Mouse (Mus musculus): ENCODE measurements around the gene Gm13212. TPM values are rescaled to one million over a fixed set of nuclear protein-coding genes. Genes with fewer than 3 reads are reported as not detected.
"Not testable (repeated sequence)": the region's sequence is repeated elsewhere in the genome, so short reads cannot be mapped to it uniquely, and the experiment has no call there.

Gene Gm13212
- polyA plus RNA-seq (2015; fragmentation: Nextera tagmentation; extraction: Ambion mirVana): 3.2 and 3.7 TPM in 2 replicates

- H3K4me1 ChIP-seq (replicated peaks); H3K27ac ChIP-seq; H3K36me3 ChIP-seq; H3K27me3 ChIP-seq; H3K9me3 ChIP-seq (replicated peaks): not testable (repeated sequence)
- 0 out of 2 replicates have a peak, but pooled peaks have one; percentile 31 for ATAC-seq (replicated peaks; ENCODE audit: insufficient number of reproducible peaks, insufficient read depth, low FRiP score, low read depth)
- H3K4me2 ChIP-seq: peak within 1 kb of the TSS; percentile 53
- peak within 1 kb of the TSS; percentile 12; the same call in 1 of the 2 replicates for H3K9ac ChIP-seq
- H3K4me3 ChIP-seq: peak within 1 kb of the TSS; percentile 45
- WGBS: 17% methylated on average over 11 of the region's 11 CpGs
Measured at GRCm38 (mm10) chr4:145585078-145585477, at the start of gene Gm13212. TSS of gene Gm13212 (plus strand) at chr4:145585166.

- not testable (repeated sequence) for H3K27me3 ChIP-seq; H3K9me3 ChIP-seq (replicated peaks); H3K36me3 ChIP-seq; H3K4me2 ChIP-seq; H3K4me1 ChIP-seq (replicated peaks); H3K4me3 ChIP-seq; H3K9ac ChIP-seq; ATAC-seq (replicated peaks; ENCODE audit: insufficient number of reproducible peaks, insufficient read depth, low FRiP score, low read depth); H3K27ac ChIP-seq
- 71% methylated on average over 5 of the region's 5 CpGs for WGBS
Measured at GRCm38 (mm10) chr4:145543861-145544260, 41.1 kb upstream of the Gm13212 start.

DNA sequence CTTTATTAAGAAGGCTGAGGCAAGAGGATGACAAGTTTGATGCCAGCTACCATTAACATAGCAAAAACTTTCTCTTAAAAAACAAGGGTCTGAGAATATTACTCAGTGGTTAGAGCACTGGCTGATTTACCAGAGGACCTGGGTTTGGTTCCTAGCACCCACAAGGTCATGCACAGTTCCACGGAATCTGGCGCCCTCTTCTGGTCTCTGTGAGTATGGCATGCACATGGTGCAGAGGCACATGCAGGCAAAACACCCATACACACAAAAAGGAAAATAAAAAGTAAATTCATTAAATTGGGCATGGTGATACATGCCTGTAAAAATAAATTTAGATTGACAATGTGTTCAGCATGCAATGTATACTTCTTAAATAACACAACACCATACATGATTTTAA lies 39.9 kb upstream of the Gm13212 start:
- not testable (repeated sequence) for ATAC-seq (replicated peaks; ENCODE audit: insufficient number of reproducible peaks, insufficient read depth, low FRiP score, low read depth); H3K4me1 ChIP-seq (replicated peaks); H3K4me2 ChIP-seq; H3K9me3 ChIP-seq (replicated peaks); H3K36me3 ChIP-seq; H3K9ac ChIP-seq; H3K27me3 ChIP-seq; H3K27ac ChIP-seq; H3K4me3 ChIP-seq
- 14% methylated on average over 2 of the region's 2 CpGs for WGBS

DNA sequence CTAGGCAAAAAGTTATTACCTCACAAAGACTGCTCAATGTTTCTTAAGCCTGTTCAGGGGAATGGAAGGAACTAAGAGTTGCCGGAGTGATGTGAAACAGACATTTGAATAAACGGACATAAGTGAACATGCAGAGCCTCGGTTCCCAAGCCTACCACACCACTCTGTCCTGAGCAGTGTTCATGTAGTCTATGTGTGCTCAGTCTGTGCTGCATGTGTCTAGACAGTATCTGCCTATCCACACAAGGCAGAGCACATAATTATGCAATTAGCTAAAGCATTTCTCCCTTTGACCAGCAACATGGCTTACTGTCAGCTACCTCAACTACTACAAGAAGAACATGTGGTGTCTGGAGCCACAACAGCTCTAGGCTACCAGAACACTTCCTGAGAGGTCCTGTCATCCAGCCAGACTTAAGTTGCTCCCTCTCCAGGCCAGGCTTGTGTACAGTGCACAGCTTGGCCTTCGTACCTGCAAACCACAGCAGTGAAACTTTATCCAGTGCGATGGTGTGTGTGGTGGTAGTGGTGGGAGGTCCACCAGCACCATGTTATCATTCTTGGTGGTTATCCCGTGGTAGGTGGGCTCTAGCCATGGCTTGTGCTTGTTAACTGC lies 39.1 kb upstream of the Gm13212 start:
- not testable (repeated sequence) for ATAC-seq (replicated peaks; ENCODE audit: insufficient number of reproducible peaks, insufficient read depth, low FRiP score, low read depth)

GRCm38 (mm10) chr4:145546477-145546876 lies 38.5 kb upstream of the Gm13212 start:
- WGBS: 79% methylated on average over 3 of the region's 3 CpGs

More for the DNA sequence above, 39.1 kb upstream of the Gm13212 start:
- not testable (repeated sequence) for H3K4me3 ChIP-seq; H3K27ac ChIP-seq; H3K9ac ChIP-seq; H3K36me3 ChIP-seq; H3K4me1 ChIP-seq (replicated peaks); H3K4me2 ChIP-seq; H3K27me3 ChIP-seq; H3K9me3 ChIP-seq (replicated peaks)
- 64% methylated on average over 6 of the region's 6 CpGs for WGBS

GRCm38 (mm10) chr4:145556680-145557079 lies 28.3 kb upstream of the Gm13212 start:
- Histone ChIP-seq H3K9me3 (replicated peaks) (0 out of 2 replicates have a peak, but pooled peaks cover 6% of the 10 kb centered on the region), H3K4me2 (no peak overlapping the region), H3K4me3 (no peak overlapping the region), H3K36me3 (no peaks in the 10 kb centered on the region), H3K27me3 (no peaks in the 10 kb centered on the region), H3K4me1 (replicated peaks) (no peaks in the 10 kb centered on the region), H3K9ac (no peak overlapping the region), H3K27ac (no peak overlapping the region)
- ATAC-seq (replicated peaks; ENCODE audit: insufficient number of reproducible peaks, insufficient read depth, low FRiP score, low read depth): no peak
- WGBS: 58% methylated on average over 1 of the region's 1 CpGs

More at GRCm38 (mm10) chr4:145546477-145546876, 38.5 kb upstream of the Gm13212 start:
- not testable (repeated sequence) for H3K27me3 ChIP-seq; H3K9ac ChIP-seq; H3K27ac ChIP-seq; H3K4me3 ChIP-seq; ATAC-seq (replicated peaks; ENCODE audit: insufficient number of reproducible peaks, insufficient read depth, low FRiP score, low read depth); H3K4me1 ChIP-seq (replicated peaks); H3K4me2 ChIP-seq; H3K36me3 ChIP-seq
- H3K9me3 ChIP-seq (replicated peaks): peaks cover 11% of the 10 kb centered on the region; the same call in 1 of the 2 replicates

DNA sequence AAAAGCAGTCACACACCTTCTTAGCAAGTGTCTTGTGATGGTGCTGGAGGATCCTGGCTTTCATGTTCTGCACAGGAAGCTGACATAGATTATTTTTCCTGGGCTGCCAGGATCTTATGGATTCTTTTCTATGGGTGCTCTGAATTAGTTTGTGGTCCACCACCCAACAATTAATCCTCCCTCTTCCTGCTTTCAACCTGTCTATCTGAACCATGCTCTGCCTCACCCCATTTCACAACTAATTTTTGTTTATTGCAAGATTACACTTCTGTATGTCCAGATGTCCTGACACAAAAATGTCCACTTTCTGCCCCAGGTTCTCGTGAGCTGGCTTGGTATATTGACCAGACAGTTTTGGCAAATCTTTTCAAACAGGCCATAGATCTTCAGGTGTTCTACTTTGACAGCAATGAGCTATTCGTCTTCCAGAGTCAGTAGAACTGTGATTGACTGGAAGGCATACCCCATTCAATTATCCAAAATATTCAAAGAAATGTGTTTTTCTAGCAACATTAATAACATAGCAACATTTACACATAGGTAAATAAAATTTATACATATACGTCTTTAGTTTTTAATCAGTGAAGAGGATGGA lies 25.4 kb upstream of the Gm13212 start:
- H3K4me1 ChIP-seq (replicated peaks): no peaks in the 10 kb centered on the region

DNA sequence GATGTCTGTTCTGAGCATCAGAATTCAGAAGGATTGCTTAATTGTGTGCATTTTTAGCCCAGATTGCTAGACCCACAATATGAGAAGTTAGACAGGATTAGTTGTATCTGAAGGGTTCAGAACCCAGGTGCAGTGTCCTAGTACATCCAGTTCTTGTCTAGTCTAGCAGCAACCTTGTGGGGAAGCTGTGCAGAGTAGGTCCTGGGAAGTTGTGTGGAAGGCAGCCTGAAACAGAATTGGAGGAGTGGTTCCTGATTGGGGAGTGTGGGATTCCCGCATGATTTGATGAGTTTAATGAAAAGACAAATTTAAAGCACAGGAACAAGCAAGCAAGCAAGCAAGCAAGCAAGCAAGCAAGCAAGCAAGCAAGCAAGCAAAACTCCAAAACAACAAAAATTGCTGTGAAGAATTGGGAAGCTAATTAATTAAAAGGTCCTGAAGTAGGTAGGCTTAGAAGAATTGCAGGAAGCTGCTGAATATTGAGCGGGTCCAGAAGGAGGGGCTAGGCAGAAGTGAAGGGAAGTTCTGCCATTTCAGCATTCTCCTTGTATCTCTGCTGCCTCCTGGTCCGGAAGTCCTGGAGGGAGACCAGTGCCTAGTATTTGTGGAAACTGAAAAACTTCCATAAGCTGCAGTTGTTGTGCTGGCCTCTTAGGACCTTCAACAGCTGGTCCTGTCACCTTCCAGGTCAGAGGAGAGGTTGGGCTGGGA lies 20.7 kb upstream of the Gm13212 start:
- ATAC-seq (replicated peaks; ENCODE audit: insufficient number of reproducible peaks, insufficient read depth, low FRiP score, low read depth): no peak
- Histone ChIP-seq H3K9me3 (replicated peaks) (0 out of 2 replicates have a peak, but pooled peaks cover 9% of the 10 kb centered on the region), H3K27ac (no peak overlapping the region), H3K36me3 (no peaks in the 10 kb centered on the region), H3K9ac (no peak overlapping the region), H3K4me2 (no peak overlapping the region), H3K27me3 (no peaks in the 10 kb centered on the region), H3K4me1 (replicated peaks) (no peaks in the 10 kb centered on the region), H3K4me3 (no peak overlapping the region)
- 59% methylated on average over 3 of the region's 3 CpGs for WGBS

More for the DNA sequence above, 25.4 kb upstream of the Gm13212 start:
- ATAC-seq (replicated peaks; ENCODE audit: insufficient number of reproducible peaks, insufficient read depth, low FRiP score, low read depth): no peak
- no peaks in the 10 kb centered on the region for H3K27me3 ChIP-seq
- no peak overlapping the region for H3K4me3 ChIP-seq
- H3K27ac ChIP-seq: no peak overlapping the region
- H3K9ac ChIP-seq: no peak overlapping the region
- no peaks in the 10 kb centered on the region for H3K36me3 ChIP-seq
- WGBS: 34% methylated on average over 3 of the region's 3 CpGs
- H3K4me2 ChIP-seq: no peak overlapping the region
- 0 out of 2 replicates have a peak, but pooled peaks cover 6% of the 10 kb centered on the region for H3K9me3 ChIP-seq (replicated peaks)

- H3K27ac ChIP-seq; H3K9me3 ChIP-seq (replicated peaks); ATAC-seq (replicated peaks; ENCODE audit: insufficient number of reproducible peaks, insufficient read depth, low FRiP score, low read depth); H3K4me1 ChIP-seq (replicated peaks); H3K4me2 ChIP-seq; H3K36me3 ChIP-seq; H3K9ac ChIP-seq; H3K4me3 ChIP-seq; H3K27me3 ChIP-seq: not testable (repeated sequence)
- 89% methylated on average over 6 of the region's 10 CpGs for WGBS
Measured at GRCm38 (mm10) chr4:145570461-145570860, 14.5 kb upstream of the Gm13212 start.

DNA sequence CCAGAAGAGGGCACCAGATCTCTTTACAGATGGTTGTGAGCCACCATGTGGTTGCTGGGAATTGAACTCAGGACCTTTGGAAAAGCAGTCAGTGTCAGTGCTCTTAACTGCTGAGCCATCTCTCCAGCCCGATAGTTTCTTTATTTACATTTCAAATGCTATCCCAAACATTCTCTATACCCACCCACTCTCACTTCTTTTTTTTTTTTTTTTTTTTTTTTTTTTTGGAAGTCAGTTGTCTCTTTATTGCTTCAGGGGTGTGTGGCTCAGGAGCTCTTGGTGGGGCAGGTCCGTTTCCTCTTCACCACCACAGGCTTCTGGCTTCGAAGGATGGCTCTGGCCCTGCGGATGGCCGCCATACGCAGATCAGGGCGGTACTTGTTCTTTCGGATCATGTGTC lies 8.3 kb upstream of the Gm13212 start:
- not testable (repeated sequence) for H3K4me3 ChIP-seq; H3K9ac ChIP-seq; H3K9me3 ChIP-seq (replicated peaks); H3K4me2 ChIP-seq; H3K36me3 ChIP-seq; H3K4me1 ChIP-seq (replicated peaks); ATAC-seq (replicated peaks; ENCODE audit: insufficient number of reproducible peaks, insufficient read depth, low FRiP score, low read depth); H3K27ac ChIP-seq; H3K27me3 ChIP-seq
- WGBS: 82% methylated on average over 8 of the region's 8 CpGs

DNA sequence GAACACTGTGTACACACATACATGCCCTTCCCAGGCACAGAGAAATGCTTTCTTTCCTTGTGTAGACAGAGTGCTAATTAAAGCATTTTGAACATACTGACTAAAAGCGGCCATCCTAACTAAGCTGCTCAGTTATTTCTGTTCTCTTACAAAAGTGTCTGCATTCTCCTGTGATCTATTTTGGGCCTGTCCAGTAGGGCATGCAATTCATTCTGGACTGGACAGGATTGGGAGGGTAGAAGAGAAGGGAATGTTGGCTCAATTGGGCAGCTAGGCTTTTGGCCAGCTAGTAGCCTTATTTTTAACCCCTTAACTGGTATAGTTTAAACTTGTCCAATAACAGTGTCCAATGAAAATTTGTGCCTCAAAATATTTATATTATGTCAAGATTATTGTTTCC lies 4.6 kb upstream of the Gm13212 start:
- not testable (repeated sequence) for H3K9me3 ChIP-seq (replicated peaks); H3K27me3 ChIP-seq; H3K4me2 ChIP-seq; ATAC-seq (replicated peaks; ENCODE audit: insufficient number of reproducible peaks, insufficient read depth, low FRiP score, low read depth); H3K9ac ChIP-seq; H3K4me3 ChIP-seq; H3K36me3 ChIP-seq; H3K4me1 ChIP-seq (replicated peaks); H3K27ac ChIP-seq
- WGBS: 77% methylated on average over 1 of the region's 1 CpGs
